Mouse (Mus musculus): ENCODE measurements around the gene Mki67.
"Not testable (repeated sequence)": the region's sequence is repeated elsewhere in the genome, so short reads cannot be mapped to it uniquely, and the experiment has no call there.

DNA sequence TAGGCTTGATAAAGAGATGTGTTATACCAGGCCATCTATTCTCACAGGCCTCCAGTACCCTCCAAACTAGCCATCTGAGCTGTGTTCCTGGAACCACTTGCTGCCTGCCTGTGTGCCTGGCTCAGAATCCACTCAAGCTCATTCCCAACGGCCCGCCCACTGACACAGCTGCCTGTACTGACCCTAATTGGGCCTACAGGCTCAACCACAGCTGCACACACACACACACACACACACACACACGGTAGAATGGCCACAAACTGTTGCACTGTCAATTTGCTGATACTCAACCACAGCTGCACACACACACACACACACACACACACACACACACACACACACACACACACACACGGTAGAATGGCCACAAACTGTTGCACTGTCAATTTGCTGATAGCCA is 32.1 kb downstream of the Mki67 start:
- TF ChIP-seq POLR2A (IDR thresholded peaks at IDR 0.05; ENCODE audit: control insufficient read depth, extremely low read depth, insufficient read depth, low read length, poor library complexity); CTCF (IDR thresholded peaks at IDR 0.05; ENCODE audit: borderline replicate concordance, control insufficient read depth, extremely low read depth, insufficient read depth, low read length, poor library complexity): not testable (repeated sequence)
